Comparison of ENCODE assay signal across 11 mouse cellular contexts in genomic region chr1:179041231-179041904, GRCm38 (mm10).
A peak's percentile ranks its signal among the peaks of the same experiment; 100 is the strongest.
DNase-seq lines count a peak whose midpoint lies in the region; ATAC-seq and TF ChIP-seq lines count a peak whose summit lies in the region.
"Had no signal": no experiment of that assay in that cellular context is flagged by ENCODE, and none has a peak within 500 bp of the region (broad histone marks: within the 10 kb centered on the region; RNA-seq: fewer than 3 reads in every experiment).

No protein-coding gene starts in this region.

- no peak overlapping the region for H3K9ac ChIP-seq in heart, postnatal 0 days (replicated peaks; ENCODE audit: low read depth, low read length)

- H3K36me3 ChIP-seq in heart, postnatal 0 days (replicated peaks; ENCODE audit: control insufficient read depth, insufficient read depth, low read length), result no peaks in the 10 kb centered on the region

- no peaks in the 10 kb centered on the region for H3K9me3 ChIP-seq in heart, postnatal 0 days (replicated peaks; ENCODE audit: control insufficient read depth, low read length)
- H3K9me3 ChIP-seq: megakaryocyte, embryonic 14.5 days had no signal

- peak; percentile 62 to 66 for DNase-seq in cerebellum, postnatal 14 days
- no peak for DNase-seq in cerebellum, adult 9-11 months
- DNase-seq in layer of hippocampus, adult 2 months (ENCODE audit: low spot score in 2 of 2), result no peak
- DNase-seq in layer of hippocampus, adult 18-20 months (ENCODE audit: low spot score in 2 of 2), result no peak
- DNase-seq in Patski (ENCODE audit: low read depth, low spot score), result no peak
- no peak for DNase-seq in heart, postnatal 0 days (ENCODE audit: low spot score)
- no peak for DNase-seq in ovary, postnatal 10 days (ENCODE audit: low spot score)
- no peak for DNase-seq in Muller cell, postnatal 12 days (ENCODE audit: inconsistent ontology term)

- CTCF ChIA-PET in Patski (lab: Charles Lee), result interaction anchor here (0.9 to 1.3 kb wide), 3 partner anchors 11 to 513 kb away, joined by 3 to 4 read pairs (median 3); partner anchors contain the start of gene Kif26b

- TF ChIP-seq CTCF in layer of hippocampus, adult 2 months (conservative IDR thresholded peaks at IDR 0.05), result no peak
- TF ChIP-seq CTCF in Patski (IDR thresholded peaks at IDR 0.05), result no peak
- no peak for TF ChIP-seq CTCF in heart, postnatal 0 days (IDR thresholded peaks at IDR 0.05; ENCODE audit: low read depth)

- in situ Hi-C loops in Patski (cut with MboI; ENCODE audit: low pct_unique_long_range_greater_than_20kb), result loop anchor here (5.0 kb wide), 1 partner anchor 44 kb away; no protein-coding TSS in a partner anchor

- H3K4me1 ChIP-seq in heart, postnatal 0 days (ENCODE audit: control insufficient read depth, insufficient read depth), result peaks cover 16% of the 10 kb centered on the region
- H3K4me1 ChIP-seq: megakaryocyte, embryonic 14.5 days had no signal

- peak overlapping the region; percentile 19; the same call in 1 of the 2 replicates for H3K4me2 ChIP-seq in heart, postnatal 0 days (ENCODE audit: low read depth, low read length)

- ATAC-seq in Patski, result peak; percentile 3
- ATAC-seq in heart, postnatal 0 days (ENCODE audit: insufficient read depth, low read depth), result peak; percentile 38
- ATAC-seq: CD4-positive, CD25-positive, alpha-beta regulatory T cell, adult 4 months; intestine, postnatal 0 days had no signal

- POLR2A ChIA-PET in Patski (lab: Charles Lee), result no interaction called here

- WGBS in heart, postnatal 0 days, result 59% methylated on average over 14 of the region's 14 CpGs

- no peaks in the 10 kb centered on the region for H3K27me3 ChIP-seq in Patski
- H3K27me3 ChIP-seq in heart, postnatal 0 days (ENCODE audit: control insufficient read depth, insufficient read depth, low read length), result no peaks in the 10 kb centered on the region
- H3K27me3 ChIP-seq: megakaryocyte, embryonic 14.5 days had no signal

- peak overlapping the region; percentile 54; the same call in 1 of the 2 replicates for H3K27ac ChIP-seq in layer of hippocampus, adult 2 months
- H3K27ac ChIP-seq in heart, postnatal 0 days (ENCODE audit: low read depth), result peak overlapping the region; percentile 32

- no peak overlapping the region for H3K4me3 ChIP-seq in layer of hippocampus, adult 2 months
- H3K4me3 ChIP-seq in heart, postnatal 0 days (ENCODE audit: low read depth, low read length), result no peak overlapping the region
- H3K4me3 ChIP-seq: megakaryocyte, embryonic 14.5 days had no signal

- no peak for TF ChIP-seq EP300 in heart, postnatal 0 days (IDR thresholded peaks at IDR 0.05; ENCODE audit: low read depth)

Comparison
In these comparisons a context has a peak if more than half of its experiments do, and no peak if none do; other contexts are left out.
1. DNase-seq: peak in cerebellum, postnatal 14 days (2 of 2); none in cerebellum, adult 9-11 months (single experiment), layer of hippocampus, adult 2 months (0 of 2), layer of hippocampus, adult 18-20 months (0 of 2), Patski (single experiment), heart, postnatal 0 days (single experiment), ovary, postnatal 10 days (single experiment) and Muller cell, postnatal 12 days (single experiment).